Mouse (Mus musculus): ENCODE results near the gene Apaf1. TPM values are rescaled to one million over a fixed set of nuclear protein-coding genes. Genes with fewer than 3 reads are reported as not detected.

The Apaf1 gene
- polyA plus RNA-seq, 2 experiments: 33.2 to 39.4 TPM

DNA sequence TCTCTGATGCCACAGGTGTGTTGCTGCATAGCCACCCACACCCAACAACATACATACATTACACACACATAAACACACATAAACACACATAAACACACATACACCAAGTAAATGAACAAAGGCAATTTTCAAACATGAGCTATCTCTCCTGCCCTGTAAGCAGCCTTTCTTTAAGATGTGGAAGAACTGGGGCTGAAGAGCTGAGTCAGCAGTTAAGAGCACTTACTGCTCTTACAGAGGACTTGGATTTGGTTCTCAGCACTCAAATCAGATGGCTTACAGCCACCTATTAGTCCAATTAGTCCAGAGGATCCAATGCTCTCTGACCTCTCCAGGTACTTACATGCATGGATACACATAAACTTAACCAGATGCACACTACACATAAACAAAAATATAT is 29.8 kb downstream of the Apaf1 start:
- no peak overlapping the region for H3K4me3 ChIP-seq (replicated peaks; ENCODE audit: low read length)
- H3K9ac ChIP-seq (ENCODE audit: low read depth, low read length, severe bottlenecking): no peak overlapping the region
- no peak overlapping the region for H3K4me2 ChIP-seq (replicated peaks; ENCODE audit: low read depth, low read length, severe bottlenecking)
- peaks cover 69% of the 10 kb centered on the region for H3K36me3 ChIP-seq (ENCODE audit: control insufficient read depth, insufficient read depth, low read length)
- H3K9me3 ChIP-seq (ENCODE audit: control insufficient read depth, low read length): no peaks in the 10 kb centered on the region
- DNase-seq (ENCODE audit: low spot score) (no peak), ATAC-seq (ENCODE audit: low FRiP score, low read depth) (no peak)
- H3K4me1 ChIP-seq (ENCODE audit: control insufficient read depth, insufficient read depth, low read length): no peaks in the 10 kb centered on the region
- H3K27ac ChIP-seq (replicated peaks; ENCODE audit: low read depth, low read length): no peak overlapping the region
- no peaks in the 10 kb centered on the region for H3K27me3 ChIP-seq (ENCODE audit: control insufficient read depth, insufficient read depth, low read length)
- no peak for TF ChIP-seq POLR2A (IDR thresholded peaks at IDR 0.05; ENCODE audit: borderline replicate concordance, extremely low read depth, insufficient read depth, insufficient read length)

DNA sequence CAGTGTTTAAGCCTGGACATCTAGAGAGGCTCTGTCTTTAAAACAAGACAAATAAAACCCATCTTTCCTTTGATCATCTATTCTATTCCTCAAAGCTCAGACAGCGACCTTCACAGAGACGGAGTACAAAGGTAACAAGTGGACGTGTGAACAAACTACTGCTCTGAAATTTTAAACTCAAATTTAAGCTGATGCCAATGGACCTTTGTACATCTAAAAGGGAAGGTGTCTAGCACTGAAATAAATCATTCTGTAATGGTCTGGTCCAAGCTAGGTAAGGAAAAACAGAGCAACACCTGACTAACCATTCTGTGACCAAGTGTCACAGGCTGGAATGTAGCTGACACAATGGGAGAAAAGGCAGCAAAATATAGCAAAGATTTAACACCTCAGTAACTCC is 31.4 kb downstream of the Apaf1 start:
- WGBS: 95% methylated on average over 3 of the region's 3 CpGs
- Histone ChIP-seq H3K27ac (replicated peaks; ENCODE audit: low read depth, low read length) (no peak overlapping the region), H3K36me3 (ENCODE audit: control insufficient read depth, insufficient read depth, low read length) (peaks cover 77% of the 10 kb centered on the region), H3K9ac (ENCODE audit: low read depth, low read length, severe bottlenecking) (no peak overlapping the region), H3K27me3 (ENCODE audit: control insufficient read depth, insufficient read depth, low read length) (no peaks in the 10 kb centered on the region), H3K4me3 (replicated peaks; ENCODE audit: low read length) (no peak overlapping the region), H3K4me1 (ENCODE audit: control insufficient read depth, insufficient read depth, low read length) (no peaks in the 10 kb centered on the region), H3K9me3 (ENCODE audit: control insufficient read depth, low read length) (no peaks in the 10 kb centered on the region), H3K4me2 (replicated peaks; ENCODE audit: low read depth, low read length, severe bottlenecking) (no peak overlapping the region)
- ATAC-seq (ENCODE audit: low FRiP score, low read depth) (no peak), DNase-seq (ENCODE audit: low spot score) (no peak)
- TF ChIP-seq POLR2A (IDR thresholded peaks at IDR 0.05; ENCODE audit: borderline replicate concordance, extremely low read depth, insufficient read depth, insufficient read length): no peak

DNA sequence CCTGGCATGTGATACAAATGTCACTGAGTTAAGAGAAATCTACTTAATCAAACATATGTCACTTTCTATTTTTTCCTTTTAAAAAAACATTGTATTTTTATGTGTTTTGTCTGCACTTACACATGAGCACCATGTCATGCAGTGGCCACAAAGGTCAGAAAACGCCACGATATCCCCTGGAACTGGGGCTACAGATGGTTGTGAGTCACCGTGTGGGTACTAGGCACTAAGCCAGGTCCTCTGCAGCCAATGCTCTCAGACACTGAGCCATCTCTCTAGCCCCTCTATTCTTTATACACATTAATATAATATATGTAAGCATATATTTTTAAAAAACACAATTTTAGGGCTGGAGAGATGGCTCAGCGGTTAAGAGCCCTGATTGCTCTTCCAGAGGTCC is 32.9 kb downstream of the Apaf1 start:
- DNase-seq (ENCODE audit: low spot score): no peak

GRCm38 (mm10) chr10:91033942-91034341 is 48.6 kb downstream of the Apaf1 start:
- no peak overlapping the region for H3K4me3 ChIP-seq (replicated peaks; ENCODE audit: low read length)
- no peaks in the 10 kb centered on the region for H3K4me1 ChIP-seq (ENCODE audit: control insufficient read depth, insufficient read depth, low read length)
- no peak overlapping the region for H3K4me2 ChIP-seq (replicated peaks; ENCODE audit: low read depth, low read length, severe bottlenecking)
- DNase-seq (ENCODE audit: low spot score) (peak; percentile 69), ATAC-seq (ENCODE audit: low FRiP score, low read depth) (no peak; the same call in 1 of the 2 replicates)
- H3K27ac ChIP-seq (replicated peaks; ENCODE audit: low read depth, low read length): no peak overlapping the region
- WGBS: 31% methylated on average over 8 of the region's 8 CpGs
- H3K36me3 ChIP-seq (ENCODE audit: control insufficient read depth, insufficient read depth, low read length): peaks cover 55% of the 10 kb centered on the region
- no peaks in the 10 kb centered on the region for H3K27me3 ChIP-seq (ENCODE audit: control insufficient read depth, insufficient read depth, low read length)
- H3K9ac ChIP-seq (ENCODE audit: low read depth, low read length, severe bottlenecking): no peak overlapping the region
- no peak for TF ChIP-seq POLR2A (IDR thresholded peaks at IDR 0.05; ENCODE audit: borderline replicate concordance, extremely low read depth, insufficient read depth, insufficient read length)
- no peaks in the 10 kb centered on the region for H3K9me3 ChIP-seq (ENCODE audit: control insufficient read depth, low read length)

More for the DNA sequence above, 32.9 kb downstream of the Apaf1 start:
- Histone ChIP-seq H3K9me3 (ENCODE audit: control insufficient read depth, low read length) (no peaks in the 10 kb centered on the region), H3K4me3 (replicated peaks; ENCODE audit: low read length) (no peak overlapping the region), H3K27ac (replicated peaks; ENCODE audit: low read depth, low read length) (no peak overlapping the region), H3K27me3 (ENCODE audit: control insufficient read depth, insufficient read depth, low read length) (no peaks in the 10 kb centered on the region), H3K9ac (ENCODE audit: low read depth, low read length, severe bottlenecking) (no peak overlapping the region), H3K4me2 (replicated peaks; ENCODE audit: low read depth, low read length, severe bottlenecking) (no peak overlapping the region), H3K4me1 (ENCODE audit: control insufficient read depth, insufficient read depth, low read length) (no peaks in the 10 kb centered on the region), H3K36me3 (ENCODE audit: control insufficient read depth, insufficient read depth, low read length) (peaks cover 70% of the 10 kb centered on the region)
- 92% methylated on average over 4 of the region's 4 CpGs for WGBS
- ATAC-seq (ENCODE audit: low FRiP score, low read depth): no peak
- TF ChIP-seq POLR2A (IDR thresholded peaks at IDR 0.05; ENCODE audit: borderline replicate concordance, extremely low read depth, insufficient read depth, insufficient read length): no peak

DNA sequence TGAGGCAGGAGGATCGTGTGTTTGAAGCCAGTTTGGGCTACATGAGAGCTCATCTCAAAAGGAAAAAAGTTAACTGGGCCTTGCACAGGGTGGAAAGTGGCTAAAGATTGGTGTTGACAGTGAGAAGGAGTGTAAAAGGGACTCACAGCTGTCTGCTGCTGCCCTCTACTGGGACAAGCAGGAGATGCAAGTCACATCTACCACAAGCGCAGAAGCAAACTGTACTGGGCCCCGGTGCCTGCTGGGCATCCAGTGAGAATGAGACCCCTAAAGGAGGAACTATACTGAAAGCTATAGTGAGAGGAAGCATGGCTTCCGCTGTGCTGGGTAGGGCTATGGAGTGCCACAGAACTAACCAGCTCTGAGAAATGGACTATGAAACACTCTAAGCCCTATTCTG is 50.2 kb downstream of the Apaf1 start:
- H3K4me1 ChIP-seq (ENCODE audit: control insufficient read depth, insufficient read depth, low read length): no peaks in the 10 kb centered on the region
- ATAC-seq (ENCODE audit: low FRiP score, low read depth) (peak; percentile 67; the same call in 1 of the 2 replicates), DNase-seq (ENCODE audit: low spot score) (peak; percentile 66)
- H3K4me3 ChIP-seq (replicated peaks; ENCODE audit: low read length): no peak overlapping the region
- no peak for TF ChIP-seq POLR2A (IDR thresholded peaks at IDR 0.05; ENCODE audit: borderline replicate concordance, extremely low read depth, insufficient read depth, insufficient read length)
- H3K27ac ChIP-seq (replicated peaks; ENCODE audit: low read depth, low read length): no peak overlapping the region
- 20% methylated on average over 4 of the region's 4 CpGs for WGBS
- H3K9me3 ChIP-seq (ENCODE audit: control insufficient read depth, low read length): no peaks in the 10 kb centered on the region
- peaks cover 43% of the 10 kb centered on the region for H3K36me3 ChIP-seq (ENCODE audit: control insufficient read depth, insufficient read depth, low read length)
- no peak overlapping the region for H3K4me2 ChIP-seq (replicated peaks; ENCODE audit: low read depth, low read length, severe bottlenecking)
- no peak overlapping the region for H3K9ac ChIP-seq (ENCODE audit: low read depth, low read length, severe bottlenecking)
- no peaks in the 10 kb centered on the region for H3K27me3 ChIP-seq (ENCODE audit: control insufficient read depth, insufficient read depth, low read length)

DNA sequence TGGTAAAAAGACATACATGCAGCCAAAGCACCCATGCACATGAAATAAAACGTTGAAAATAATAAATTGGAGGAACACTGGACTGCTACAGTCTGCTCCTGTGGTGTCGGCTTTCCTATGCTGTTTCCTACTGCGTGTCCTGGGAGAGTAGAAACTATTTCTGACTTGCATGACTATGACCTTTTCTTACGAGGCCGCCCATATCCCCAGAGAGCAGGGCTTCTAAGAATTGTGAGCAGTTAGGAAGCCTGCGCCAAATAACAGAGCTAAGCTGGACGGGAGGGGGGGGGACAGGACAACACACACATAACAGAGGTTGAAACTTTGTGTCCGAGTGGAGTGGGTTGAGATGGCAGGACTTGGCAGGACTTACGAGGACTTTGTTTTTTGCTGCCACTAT is 51.4 kb downstream of the Apaf1 start:
- H3K27me3 ChIP-seq (ENCODE audit: control insufficient read depth, insufficient read depth, low read length): no peaks in the 10 kb centered on the region
- DNase-seq (ENCODE audit: low spot score) (no peak), ATAC-seq (ENCODE audit: low FRiP score, low read depth) (no peak)
- H3K27ac ChIP-seq (replicated peaks; ENCODE audit: low read depth, low read length): no peak overlapping the region
- H3K4me1 ChIP-seq (ENCODE audit: control insufficient read depth, insufficient read depth, low read length): no peaks in the 10 kb centered on the region
- H3K9ac ChIP-seq (ENCODE audit: low read depth, low read length, severe bottlenecking): no peak overlapping the region
- H3K9me3 ChIP-seq (ENCODE audit: control insufficient read depth, low read length): no peaks in the 10 kb centered on the region
- peaks cover 31% of the 10 kb centered on the region for H3K36me3 ChIP-seq (ENCODE audit: control insufficient read depth, insufficient read depth, low read length)
- TF ChIP-seq POLR2A (IDR thresholded peaks at IDR 0.05; ENCODE audit: borderline replicate concordance, extremely low read depth, insufficient read depth, insufficient read length): no peak
- no peak overlapping the region for H3K4me2 ChIP-seq (replicated peaks; ENCODE audit: low read depth, low read length, severe bottlenecking)
- 77% methylated on average over 9 of the region's 9 CpGs for WGBS
- H3K4me3 ChIP-seq (replicated peaks; ENCODE audit: low read length): no peak overlapping the region

Data from limb, embryonic 14.5 days (tissue).